Mouse (Mus musculus) embryonic fibroblast, embryonic 13.5 days (primary cell): ENCODE data around the gene Foxn1. TPM values are rescaled to one million over a fixed set of nuclear protein-coding genes. Genes with fewer than 3 reads are reported as not detected.

Experiments
- H3K27ac ChIP-seq: 2 replicates; pipeline ENCODE4 v1.5.1; 2012; ENCODE audit warnings: low read length, control low read depth, inconsistent platforms; ENCODE audit not compliant: insufficient read depth
- H3K4me1 ChIP-seq: 2 replicates; pipeline ENCODE4 v1.6.1; 2011; ENCODE audit warnings: low read length; ENCODE audit not compliant: control insufficient read depth, insufficient read depth
- H3K4me3 ChIP-seq: 2 replicates; pipeline ENCODE4 v1.5.1; 2011; ENCODE audit warnings: mild to moderate bottlenecking, control low read depth, low read length; ENCODE audit not compliant: insufficient read depth
- CTCF ChIP-seq: IDR thresholded peaks from 2 replicates; pipeline ENCODE4 v1.5.1; 2011; ENCODE audit warnings: mild to moderate bottlenecking, control low read depth, low read length, moderate library complexity, borderline replicate concordance; ENCODE audit not compliant: insufficient read depth
- POLR2A ChIP-seq: IDR thresholded peaks from 2 replicates; pipeline ENCODE4 v1.6.1; 2011; ENCODE audit warnings: low read depth, mild to moderate bottlenecking, control low read depth, low read length, moderate library complexity
- polyA plus RNA-seq: library from polyadenylated mRNA; stranded (reverse); fragments of >200 nt; gene quantifications from 2 replicates; pipeline ENCODE4 v1.2.4, GENCODE M21; 2011; ENCODE audit warnings: low read depth; ENCODE audit not compliant: missing spikeins, insufficient read length

Gene Foxn1
- polyA plus RNA-seq, 1 experiment = not detected

GRCm38 (mm10) chr11:78380351-78380750 is 6.0 kb downstream of the Foxn1 start:
- Histone ChIP-seq H3K4me1 (peaks cover 14% of the 10 kb centered on the region), H3K27ac (no peak overlapping the region), H3K4me3 (no peak overlapping the region)
- no peak for TF ChIP-seq POLR2A
- no peak for TF ChIP-seq CTCF

DNA sequence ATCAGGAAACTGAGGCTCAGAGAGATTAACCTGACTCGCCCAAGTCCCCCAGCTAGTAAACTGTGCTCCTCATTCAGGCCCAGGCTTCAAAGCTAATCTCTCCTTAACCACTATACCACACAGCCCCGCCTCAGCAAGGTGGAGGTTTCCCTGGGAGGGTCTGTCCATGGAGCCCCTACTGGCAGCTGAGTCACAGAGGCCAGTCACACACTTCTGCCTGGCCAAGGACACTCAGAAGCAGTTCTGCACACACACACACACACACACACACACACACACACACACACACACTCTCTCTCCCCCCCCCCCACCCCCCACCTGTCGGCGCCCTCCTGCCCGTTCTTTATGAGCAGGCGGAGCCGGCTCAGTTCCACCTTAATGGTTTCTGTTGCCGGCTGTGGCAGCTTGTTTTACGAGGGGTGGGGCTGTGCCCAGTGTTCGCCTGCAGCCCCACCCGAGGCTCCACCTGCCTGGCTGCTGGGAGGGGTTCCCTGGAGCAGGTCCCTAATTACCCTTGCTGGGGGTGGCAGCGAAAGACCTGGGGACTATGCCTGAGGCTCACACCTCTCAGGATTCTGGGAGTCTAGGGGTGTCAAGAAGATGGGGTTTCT is 8.7 kb downstream of the Foxn1 start:
- Histone ChIP-seq H3K4me1 (peaks cover 6% of the 10 kb centered on the region), H3K27ac (no peak overlapping the region), H3K4me3 (no peak overlapping the region)
- no peak for TF ChIP-seq CTCF
- no peak for TF ChIP-seq POLR2A

DNA sequence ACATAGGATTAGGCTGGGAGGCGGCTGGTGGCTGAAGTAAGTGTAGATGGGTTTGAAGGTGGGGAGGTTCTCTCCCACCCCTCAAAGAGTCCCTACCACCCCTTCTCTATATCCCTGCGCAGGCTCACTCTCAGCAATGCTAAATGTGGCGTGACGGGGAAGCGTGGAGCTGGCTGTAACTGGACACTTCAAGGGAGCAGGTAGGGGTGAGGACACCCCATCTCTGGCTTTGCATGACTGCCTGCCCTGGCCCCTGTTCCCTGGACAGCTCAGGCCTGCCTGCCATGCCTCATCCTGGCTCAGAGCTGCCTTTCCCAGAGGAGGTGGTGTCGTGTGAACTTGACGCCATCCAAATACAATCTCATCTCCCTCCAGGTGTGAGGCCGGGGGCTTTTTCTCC is 12.2 kb downstream of the Foxn1 start:
- 0 out of 2 replicates have a peak, but pooled peaks cover 6% of the 10 kb centered on the region for H3K4me1 ChIP-seq
- no peak for TF ChIP-seq POLR2A
- TF ChIP-seq CTCF = no peak
- H3K27ac ChIP-seq = no peak overlapping the region

DNA sequence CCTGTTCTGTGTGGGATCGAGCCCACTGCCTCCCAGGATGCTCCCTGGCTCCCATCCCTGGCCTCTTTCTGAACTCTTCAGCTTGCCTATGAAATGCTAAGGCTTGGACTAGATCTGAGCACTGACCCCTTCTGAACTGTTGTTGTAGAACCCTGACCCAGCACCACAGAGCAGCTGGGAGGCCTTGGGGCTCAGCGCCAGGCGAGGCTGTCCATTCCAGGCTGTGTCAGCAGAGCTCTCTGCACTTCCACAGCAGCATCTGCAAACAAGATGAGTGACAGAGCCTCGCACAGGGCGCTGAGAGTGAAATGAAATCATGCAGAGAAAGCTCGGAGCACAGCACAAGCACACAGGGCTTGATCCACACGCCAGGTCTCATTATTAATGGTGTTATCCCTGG is 13.7 kb downstream of the Foxn1 start:
- Histone ChIP-seq H3K27ac (no peak overlapping the region), H3K4me3 (no peak overlapping the region), H3K4me1 (0 out of 2 replicates have a peak, but pooled peaks cover 6% of the 10 kb centered on the region)
- TF ChIP-seq POLR2A = no peak

More for the DNA sequence above, 12.2 kb downstream of the Foxn1 start:
- H3K4me3 ChIP-seq = no peak overlapping the region

GRCm38 (mm10) chr11:78372166-78372565 is 14.2 kb downstream of the Foxn1 start:
- H3K4me3 ChIP-seq = no peak overlapping the region
- TF ChIP-seq POLR2A = no peak
- no peak for TF ChIP-seq CTCF
- 0 out of 2 replicates have a peak, but pooled peaks cover 6% of the 10 kb centered on the region for H3K4me1 ChIP-seq
- no peak overlapping the region for H3K27ac ChIP-seq

DNA sequence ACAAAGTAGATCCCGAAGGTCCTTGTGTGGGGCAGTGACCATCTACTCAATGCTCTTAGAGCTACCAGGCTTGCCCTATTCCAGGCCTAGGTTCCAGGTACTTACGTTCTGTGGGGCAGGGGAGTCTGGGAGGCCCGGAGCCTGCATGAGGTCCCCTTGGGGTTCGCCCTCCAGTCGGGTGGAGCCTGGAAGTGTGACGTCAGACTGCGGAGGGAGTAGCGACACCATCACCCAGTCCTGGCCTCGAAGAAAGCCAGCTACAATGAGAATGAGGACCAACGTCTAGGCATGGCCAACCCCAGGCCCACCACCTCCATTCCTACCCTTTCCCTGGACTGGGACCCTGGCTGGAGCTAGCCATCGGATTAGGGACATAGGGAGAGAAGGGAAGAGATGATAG is 14.6 kb downstream of the Foxn1 start:
- no peak overlapping the region for H3K4me3 ChIP-seq
- H3K4me1 ChIP-seq = 0 out of 2 replicates have a peak, but pooled peaks cover 6% of the 10 kb centered on the region
- TF ChIP-seq POLR2A (no peak), CTCF (no peak)
- no peak overlapping the region for H3K27ac ChIP-seq

GRCm38 (mm10) chr11:78370389-78370788 is 16.0 kb downstream of the Foxn1 start:
- H3K4me1 ChIP-seq = 0 out of 2 replicates have a peak, but pooled peaks cover 6% of the 10 kb centered on the region
- H3K27ac ChIP-seq = peak overlapping the region; percentile 91
- H3K4me3 ChIP-seq = no peak overlapping the region
- no peak for TF ChIP-seq CTCF
- TF ChIP-seq POLR2A = no peak

DNA sequence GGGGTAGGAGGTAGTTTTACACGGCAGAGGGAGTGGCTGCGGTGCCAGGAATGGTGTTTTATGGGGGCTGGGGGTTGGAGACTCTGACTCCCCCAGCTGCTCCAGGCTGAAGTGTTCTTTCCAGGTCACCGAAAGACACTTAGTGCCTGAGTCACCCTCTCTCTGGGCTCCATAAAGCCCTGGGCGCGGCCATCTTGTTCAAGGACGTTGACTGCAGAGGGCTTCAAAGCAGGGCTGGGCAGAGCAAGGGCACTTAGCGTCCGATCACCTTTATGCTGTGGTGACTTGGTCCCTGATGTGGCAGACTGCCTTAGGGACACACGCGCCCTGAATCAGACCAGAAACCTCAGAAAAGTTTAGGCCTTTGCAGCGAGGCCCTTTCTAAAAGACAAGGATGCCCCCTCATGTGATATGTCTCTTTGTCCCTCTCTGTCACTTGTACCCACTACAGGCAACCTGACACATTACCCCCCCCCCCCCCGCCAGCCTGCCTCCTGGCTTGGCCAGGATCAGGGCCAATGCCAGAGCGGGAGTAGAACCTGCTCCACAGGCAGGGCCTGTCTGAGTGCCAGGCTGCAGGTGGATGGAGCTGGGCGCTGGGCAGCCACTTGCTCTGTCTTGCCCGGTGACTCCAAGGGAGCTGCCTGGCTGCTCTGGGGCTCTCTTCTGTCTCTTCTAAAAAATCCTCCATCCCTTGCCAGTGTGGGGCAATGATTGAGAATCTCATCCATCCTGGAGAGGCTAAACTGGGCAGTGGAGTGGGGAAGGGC is 18.7 kb downstream of the Foxn1 start:
- 0 out of 2 replicates have a peak, but pooled peaks cover 12% of the 10 kb centered on the region for H3K4me1 ChIP-seq
- no peak for TF ChIP-seq CTCF
- TF ChIP-seq POLR2A = no peak
- no peak overlapping the region for H3K4me3 ChIP-seq
- no peak overlapping the region for H3K27ac ChIP-seq

DNA sequence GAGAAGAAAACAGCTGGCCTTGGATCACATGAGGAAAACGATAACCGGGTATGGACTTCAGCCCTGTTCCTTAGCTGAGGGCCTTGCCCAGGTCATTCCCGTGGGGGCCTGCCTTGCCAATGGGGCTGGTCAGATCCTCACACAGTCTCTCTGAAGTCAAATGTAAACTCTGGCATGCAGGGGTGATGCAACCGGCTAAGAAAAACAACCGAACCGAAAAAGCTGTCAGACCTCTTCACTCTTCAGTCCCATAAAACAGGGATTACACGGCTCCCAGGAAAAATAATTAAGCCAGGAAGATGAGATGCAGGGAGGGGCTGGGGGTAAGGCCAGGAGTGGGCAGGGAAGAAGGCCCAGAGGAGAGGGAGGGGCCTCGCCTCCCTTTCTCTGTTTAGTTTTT is 22.3 kb downstream of the Foxn1 start:
- Histone ChIP-seq H3K4me3 (no peak overlapping the region), H3K4me1 (0 out of 2 replicates have a peak, but pooled peaks cover 6% of the 10 kb centered on the region), H3K27ac (peak overlapping the region; percentile 69)
- no peak for TF ChIP-seq CTCF
- TF ChIP-seq POLR2A = no peak
